Mouse (Mus musculus): ENCODE results near the gene Vamp1.

DNA sequence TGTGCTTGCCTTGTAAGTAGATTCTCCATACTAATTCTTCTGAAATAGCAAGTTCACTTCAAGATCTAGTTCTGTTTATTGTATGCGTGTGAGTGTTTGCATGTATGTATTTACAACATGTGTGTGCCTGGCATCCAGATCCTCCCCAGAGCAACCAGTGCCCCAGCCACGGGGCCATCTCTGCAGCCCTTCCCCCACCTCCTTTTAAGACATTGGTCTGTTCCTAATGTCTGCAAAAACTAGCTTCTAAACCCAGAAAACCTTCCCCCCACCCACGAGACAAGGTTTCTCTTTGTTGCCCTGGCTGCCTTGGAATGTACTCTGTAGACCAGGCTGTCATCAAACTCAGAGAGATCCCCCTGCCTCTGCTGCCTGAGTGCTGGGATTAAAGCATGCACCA is 7.2 kb downstream of the Vamp1 start:
- no peak for TF ChIP-seq CTCF (IDR thresholded peaks at IDR 0.05; ENCODE audit: control insufficient read depth, insufficient read depth, insufficient read length)
- no peak for TF ChIP-seq MAX (IDR thresholded peaks at IDR 0.05)
